Mouse (Mus musculus) urinary bladder, adult 2 months (tissue): Measurements from ENCODE around the gene Slc45a1. TPM values are rescaled to one million over a fixed set of nuclear protein-coding genes. Genes with fewer than 3 reads are reported as not detected.
"Not testable (repeated sequence)": the region's sequence is repeated elsewhere in the genome, so short reads cannot be mapped to it uniquely, and the experiment has no call there.

Source experiments
- DNase-seq: peaks from one replicate; pipeline ENCODE4 v3.0.0; 2022; ENCODE audit warnings: low spot score
- polyA plus RNA-seq: library from polyadenylated mRNA; depleted of rRNA; stranded (reverse); fragments of >200 nt; gene quantifications from 2 replicates; pipeline ENCODE4 v1.2.3, GENCODE M21; 2012

Slc45a1 gene
- polyA plus RNA-seq, 1 experiment = 0.04 TPM

DNA sequence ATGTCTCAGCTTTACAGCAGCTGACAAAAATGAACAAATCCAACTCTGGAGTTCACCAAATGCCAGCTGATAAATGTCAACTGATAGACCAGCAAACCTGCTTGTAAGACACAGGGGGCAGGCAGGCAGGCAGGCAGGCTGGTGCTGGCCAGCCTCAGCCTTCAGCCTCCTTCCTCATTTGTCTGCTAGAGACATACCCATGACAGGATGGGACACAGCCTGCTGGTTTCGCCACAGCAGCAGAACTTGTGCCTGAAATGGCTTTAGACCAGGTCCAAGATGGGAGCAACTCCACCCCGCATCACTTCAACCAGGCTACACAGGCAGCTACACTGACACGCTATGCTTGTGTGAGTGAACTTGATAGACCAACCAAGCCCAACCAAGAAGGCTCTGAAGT, 46.2 kb downstream of the Slc45a1 start:
- no peak for DNase-seq

DNA sequence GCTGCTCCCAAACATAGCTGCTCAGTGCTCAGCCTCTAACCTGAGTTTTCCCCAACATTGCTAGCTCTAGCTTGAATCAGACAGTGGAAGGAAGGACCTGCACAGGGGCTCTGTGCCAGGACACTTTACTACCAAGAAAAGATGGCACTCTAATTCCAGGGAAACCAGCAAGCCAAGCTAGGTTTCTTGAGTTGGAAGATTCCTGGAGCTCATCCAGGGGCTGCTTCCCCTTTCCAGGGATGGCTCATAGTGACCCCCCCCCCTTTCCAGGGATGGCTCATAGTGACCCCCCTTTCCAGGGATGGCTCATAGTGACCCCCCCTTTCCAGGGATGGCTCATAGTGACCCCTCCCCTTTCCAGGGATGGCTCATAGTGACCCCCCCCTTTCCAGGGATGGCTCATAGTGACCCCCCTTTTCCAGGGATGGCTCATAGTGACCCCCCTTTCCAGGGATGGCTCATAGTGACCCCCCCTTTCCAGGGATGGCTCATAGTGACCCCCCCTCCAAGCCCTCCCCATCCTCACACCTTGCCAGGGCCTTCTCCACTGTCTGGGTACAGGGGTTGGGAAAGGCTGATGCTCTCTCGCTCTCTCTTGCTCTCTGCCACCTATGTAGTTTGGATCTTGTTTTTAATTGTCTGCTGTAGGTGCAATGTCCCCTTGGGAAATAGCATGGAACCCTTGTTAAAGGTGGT, 48.5 kb downstream of the Slc45a1 start:
- DNase-seq = no peak

DNA sequence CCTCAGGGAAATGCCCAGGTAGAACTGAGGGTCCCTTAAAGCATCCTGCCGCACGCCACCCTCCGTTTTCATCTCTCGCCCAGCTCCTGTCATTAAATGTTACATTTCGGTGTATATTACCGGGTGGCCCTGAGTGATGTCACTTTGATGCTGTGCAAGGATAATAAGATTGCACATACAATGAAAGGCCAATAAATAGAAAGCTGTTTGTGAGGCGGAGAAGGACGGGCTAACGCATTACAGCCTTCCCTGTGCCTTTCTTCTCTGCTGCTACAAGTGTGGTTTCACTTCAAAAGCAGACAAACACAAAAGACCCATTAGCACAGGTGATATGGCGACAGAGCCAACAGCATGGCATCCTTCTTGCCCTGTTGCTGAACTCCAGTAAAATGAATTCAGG, 50.5 kb downstream of the Slc45a1 start:
- DNase-seq = no peak

- not testable (repeated sequence) for DNase-seq
Observed at GRCm38 (mm10) chr4:150600503-150600902, 51.5 kb downstream of the Slc45a1 start.

DNA sequence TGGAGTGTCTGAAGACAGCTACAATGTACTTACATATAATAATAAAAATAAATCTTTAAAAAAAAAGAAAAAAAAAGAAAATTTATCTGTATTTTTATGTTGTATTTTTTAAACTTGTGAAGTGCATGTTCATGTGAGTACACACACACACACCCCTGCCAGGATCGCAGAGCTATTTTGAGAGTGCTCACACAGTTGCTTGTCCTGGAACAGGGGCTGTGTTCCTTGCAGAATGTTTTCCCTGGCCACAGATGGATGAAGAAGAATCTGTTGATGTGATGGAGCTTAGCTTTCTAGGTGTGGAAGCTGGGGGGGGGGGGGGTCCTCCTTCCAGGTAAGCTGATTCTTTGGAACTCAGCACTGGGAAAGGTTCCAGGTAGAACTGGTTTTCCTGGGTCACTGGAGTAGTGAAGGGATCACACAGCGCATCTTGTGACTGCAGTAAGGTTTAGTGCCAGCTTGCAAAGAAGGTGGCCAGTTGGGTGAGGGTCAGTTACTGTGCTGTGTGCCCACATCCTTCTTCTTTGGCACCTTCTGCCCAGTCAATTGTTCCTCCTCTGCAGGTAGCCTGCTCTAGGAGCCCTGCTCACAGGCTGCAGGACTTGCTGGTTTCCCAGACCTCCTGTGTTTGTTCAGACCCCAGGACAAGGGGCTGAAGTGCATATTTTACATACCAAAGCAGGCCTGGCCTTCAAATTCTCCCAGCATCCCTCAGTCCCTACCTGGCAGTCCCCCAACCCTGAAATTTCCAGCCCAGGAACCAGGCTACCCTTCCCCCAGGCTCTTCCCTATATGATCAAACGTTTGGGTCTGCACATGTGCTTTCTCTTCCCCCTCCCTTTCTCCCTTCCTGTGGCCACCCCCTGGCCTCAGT, 52.6 kb downstream of the Slc45a1 start:
- no peak for DNase-seq

GRCm38 (mm10) chr4:150598686-150599085, 53.3 kb downstream of the Slc45a1 start:
- no peak for DNase-seq

DNA sequence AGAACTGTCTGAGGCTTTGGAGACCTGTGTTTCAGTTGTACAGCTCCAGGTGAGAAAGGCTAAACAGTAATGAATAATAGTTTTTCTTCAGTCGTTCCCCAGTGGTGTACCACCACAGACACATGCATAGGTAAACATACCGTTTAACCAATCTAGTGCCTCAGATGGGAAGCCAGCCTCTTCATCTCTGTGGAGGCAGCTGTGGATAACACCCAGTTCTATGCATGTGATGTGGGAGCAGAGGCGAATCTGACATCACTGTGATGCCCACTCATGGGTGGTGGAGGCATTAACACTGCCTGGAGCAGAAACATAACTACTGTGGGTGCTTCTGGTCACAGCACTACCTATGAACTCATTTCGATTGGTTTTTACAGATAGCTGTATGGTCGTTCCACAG, 56.0 kb downstream of the Slc45a1 start:
- no peak for DNase-seq

- no peak for DNase-seq
Observed at GRCm38 (mm10) chr4:150595071-150595470, 56.9 kb downstream of the Slc45a1 start.

DNA sequence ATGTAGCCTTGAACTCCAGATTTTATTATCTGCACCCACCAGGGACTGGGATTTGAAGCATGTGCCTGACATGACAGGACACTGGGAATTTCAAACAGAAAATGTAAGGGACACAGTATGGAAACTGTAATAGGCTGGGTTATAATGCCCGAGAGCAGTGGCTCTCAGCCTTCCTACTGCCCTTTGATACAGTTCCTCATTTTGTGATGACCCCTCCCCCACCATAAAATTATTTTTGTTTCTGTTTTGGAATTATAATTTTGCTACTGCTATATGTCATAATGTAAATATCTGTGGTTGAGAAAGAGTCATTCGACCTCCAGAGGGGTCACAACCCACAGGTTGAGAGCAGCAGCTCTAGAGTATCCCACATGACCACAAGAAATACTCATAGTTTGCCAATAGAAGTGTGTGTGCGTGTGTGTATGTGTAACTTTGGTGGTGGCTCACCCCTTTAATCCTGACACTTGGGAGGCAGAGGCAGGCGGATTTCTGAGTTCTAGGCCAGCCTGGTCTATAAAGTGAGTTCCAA, 57.6 kb downstream of the Slc45a1 start:
- DNase-seq = no peak

DNA sequence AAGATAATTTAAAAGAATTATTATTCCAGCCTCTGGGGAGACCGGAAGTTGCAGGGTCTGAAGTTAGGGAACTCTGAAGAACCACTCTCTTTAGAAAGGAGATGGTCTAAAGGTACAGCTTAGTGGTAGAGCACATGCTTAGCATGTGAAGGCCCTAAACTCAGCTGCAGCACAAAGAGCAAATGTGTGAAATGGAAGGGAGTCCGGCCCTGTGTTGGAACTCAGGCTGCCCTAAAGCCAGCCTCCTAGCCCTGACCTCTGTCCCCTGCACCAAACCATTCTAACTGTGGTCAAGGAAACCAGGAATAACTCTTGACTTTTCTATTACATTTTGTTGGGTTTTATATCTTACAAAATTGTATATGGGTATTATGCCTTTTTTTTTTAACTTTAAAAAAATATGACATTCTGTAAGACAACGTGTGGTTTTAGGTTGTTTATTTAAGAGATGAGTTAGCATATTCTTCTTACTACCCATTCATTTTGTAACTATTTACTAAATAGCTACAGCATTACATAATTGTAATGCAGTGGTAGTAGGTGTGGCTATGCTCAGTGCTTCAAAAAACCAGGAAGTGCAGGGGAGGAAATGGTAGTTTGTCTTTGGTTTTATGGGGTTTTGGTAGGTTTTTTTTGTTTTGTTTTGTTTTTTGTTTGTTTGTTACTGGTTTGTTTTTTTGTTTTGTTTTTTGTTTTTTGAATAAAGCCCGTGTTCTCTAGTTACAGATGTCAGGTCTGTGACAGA, 58.3 kb downstream of the Slc45a1 start:
- DNase-seq = no peak

DNA sequence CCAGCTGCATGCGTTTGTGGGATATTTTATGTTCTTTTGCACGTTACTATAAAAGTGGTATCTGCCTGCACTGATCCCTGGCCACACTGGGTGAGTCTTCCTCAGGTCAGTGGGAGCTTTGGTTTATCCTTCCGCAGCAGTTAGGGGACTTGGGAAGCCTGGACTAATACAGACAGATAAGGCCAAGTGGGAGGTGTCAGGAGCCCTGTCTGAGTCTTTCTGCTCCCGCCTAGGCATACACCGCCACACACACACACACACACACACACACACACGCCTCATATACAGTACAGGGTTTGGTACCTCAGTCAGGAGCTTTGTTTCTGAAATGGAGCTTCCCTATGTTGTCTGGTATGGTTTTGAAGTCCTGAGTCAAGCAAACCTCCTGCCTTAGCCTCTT, 59.9 kb downstream of the Slc45a1 start:
- DNase-seq = no peak

DNA sequence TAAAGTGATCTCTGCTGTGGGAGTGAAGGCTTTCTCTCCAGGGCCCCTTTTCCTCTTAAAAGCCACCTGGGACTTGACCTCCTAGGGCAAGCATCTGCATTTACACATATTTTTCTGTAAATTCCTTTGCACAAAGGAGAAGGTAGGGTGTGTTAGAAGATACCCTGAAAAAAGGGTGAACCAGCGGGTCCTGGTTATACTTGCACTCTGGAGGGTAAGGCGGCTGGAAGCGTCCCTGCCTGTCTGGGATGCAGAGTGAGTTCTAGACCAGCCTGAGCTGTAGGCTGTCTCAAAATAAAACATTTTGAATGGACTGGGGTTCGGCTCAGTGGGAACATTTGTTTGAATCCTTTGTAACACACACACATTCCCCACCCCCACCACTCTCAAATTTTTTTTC, 60.4 kb downstream of the Slc45a1 start:
- no peak for DNase-seq

- no peak for DNase-seq
Observed at GRCm38 (mm10) chr4:150590621-150591282, 61.2 kb downstream of the Slc45a1 start.

- no peak for DNase-seq
Observed at GRCm38 (mm10) chr4:150588300-150588621, 63.7 kb downstream of the Slc45a1 start.

GRCm38 (mm10) chr4:150587597-150588299, 64.2 kb downstream of the Slc45a1 start:
- DNase-seq = no peak

DNA sequence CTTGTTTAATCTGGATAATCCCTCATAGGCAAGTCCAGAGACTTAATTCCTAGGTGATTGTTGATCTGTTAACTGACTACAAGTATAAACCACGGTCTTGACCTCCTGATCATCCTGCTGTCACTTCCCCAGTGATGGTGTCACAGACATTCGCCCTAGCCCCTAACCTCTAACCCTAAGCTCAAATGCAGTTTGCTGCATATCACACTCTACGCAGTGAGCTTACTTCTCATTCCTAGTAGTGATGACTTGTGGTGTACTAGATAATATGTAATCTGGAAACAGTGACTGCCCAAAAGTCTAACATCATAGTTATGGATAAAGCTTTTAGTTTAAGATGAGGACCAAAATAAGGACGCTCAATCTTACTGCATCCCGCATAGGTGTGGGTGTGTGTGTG, 65.7 kb downstream of the Slc45a1 start:
- no peak for DNase-seq

- no peak for DNase-seq
Observed at GRCm38 (mm10) chr4:150585800-150586199, 66.2 kb downstream of the Slc45a1 start.

GRCm38 (mm10) chr4:150583777-150584135, 68.2 kb downstream of the Slc45a1 start:
- no peak for DNase-seq

GRCm38 (mm10) chr4:150582966-150583776, 68.8 kb downstream of the Slc45a1 start:
- DNase-seq = no peak
